Mouse (Mus musculus) limb, embryonic 10.5 days (tissue): ENCODE data around the gene Gpr137c. TPM values are rescaled to one million over a fixed set of nuclear protein-coding genes. Genes with fewer than 3 reads are reported as not detected.

Source experiments
- DNase-seq: peaks from one replicate; pipeline ENCODE4 v3.0.0-alpha.2; 2017; ENCODE audit warnings: low spot score
- H3K27ac ChIP-seq: fragments of 300-500 bp; sonication (generic); 2 replicates; pipeline ENCODE4 v1.5.1; 2016; ENCODE audit warnings: mild to moderate bottlenecking
- H3K27me3 ChIP-seq: fragments of 300-500 bp; sonication (generic); 2 replicates; pipeline ENCODE4 v1.6.1; 2016; ENCODE audit warnings: low read depth, mild to moderate bottlenecking; ENCODE audit not compliant: poor library complexity, severe bottlenecking
- H3K36me3 ChIP-seq: fragments of 300-500 bp; sonication (generic); 2 replicates; pipeline ENCODE4 v1.6.1; 2016; ENCODE audit warnings: mild to moderate bottlenecking, moderate library complexity
- H3K4me1 ChIP-seq: fragments of 300-500 bp; sonication (generic); 2 replicates; pipeline ENCODE4 v1.6.1; 2016
- H3K4me3 ChIP-seq: fragments of 300-500 bp; sonication (generic); 2 replicates; pipeline ENCODE4 v1.5.1; 2016; ENCODE audit warnings: mild to moderate bottlenecking, moderate library complexity
- H3K9me3 ChIP-seq: fragments of 300-500 bp; sonication (generic); replicated peaks from 2 replicates; pipeline ENCODE4 v1.6.1; 2016; ENCODE audit warnings: mild to moderate bottlenecking
- WGBS: fragments of 180-500 bp; shearing (Covaris S2); methylation state at CpG from one replicate; pipeline ENCODE4 v1.1.7; 2016; 5-methylcytosine and 5-hydroxymethylcytosine counted together
- polyA plus RNA-seq: library from polyadenylated mRNA; unstranded; fragments of >200 nt; fragmentation: Nextera tagmentation; extraction: Ambion mirVana; gene quantifications from 2 replicates; pipeline ENCODE4 v1.2.1, GENCODE M21; 2016

The Gpr137c gene
- polyA plus RNA-seq, 1 experiment from 2014 or later, result 2.1 TPM

DNA sequence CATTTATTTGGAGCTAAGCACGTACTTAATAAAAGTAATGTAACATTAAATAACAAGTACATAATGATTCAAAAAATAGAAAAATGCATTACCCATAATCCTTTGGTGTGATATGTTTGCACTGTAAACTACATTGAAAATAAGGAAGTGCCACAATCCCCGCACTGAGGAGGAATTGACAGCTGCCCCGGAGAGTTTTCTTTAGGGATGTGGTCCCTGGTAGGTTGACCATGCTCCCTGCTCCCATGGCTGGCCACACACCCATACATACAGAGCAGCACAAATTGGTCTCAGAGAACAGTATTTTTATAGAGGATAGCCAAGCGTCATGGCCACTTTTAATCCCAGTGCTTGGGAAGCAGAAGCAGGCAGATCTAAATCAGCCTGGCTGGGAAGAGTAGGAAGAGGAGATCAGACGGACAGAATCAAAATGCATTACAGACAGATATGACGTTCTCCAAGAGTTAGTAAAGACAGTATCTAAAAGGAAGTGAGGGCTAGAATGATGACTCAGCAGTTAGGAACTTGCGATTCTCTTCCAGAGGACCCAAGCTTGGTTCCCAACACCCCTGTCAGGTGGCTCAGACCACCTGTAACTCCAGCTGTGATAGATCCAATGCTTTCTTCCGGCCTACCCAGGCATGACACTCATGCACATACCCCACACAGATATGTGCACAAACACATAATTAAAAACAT is 88.3 kb downstream of the Gpr137c start:
- Histone ChIP-seq H3K9me3 (no peaks in the 10 kb centered on the region), H3K27ac (no peak overlapping the region), H3K4me1 (no peaks in the 10 kb centered on the region), H3K36me3 (no peaks in the 10 kb centered on the region), H3K4me3 (no peak overlapping the region), H3K27me3 (no peaks in the 10 kb centered on the region)
- WGBS, result 94% methylated on average over 8 of the region's 8 CpGs
- no peak for DNase-seq

DNA sequence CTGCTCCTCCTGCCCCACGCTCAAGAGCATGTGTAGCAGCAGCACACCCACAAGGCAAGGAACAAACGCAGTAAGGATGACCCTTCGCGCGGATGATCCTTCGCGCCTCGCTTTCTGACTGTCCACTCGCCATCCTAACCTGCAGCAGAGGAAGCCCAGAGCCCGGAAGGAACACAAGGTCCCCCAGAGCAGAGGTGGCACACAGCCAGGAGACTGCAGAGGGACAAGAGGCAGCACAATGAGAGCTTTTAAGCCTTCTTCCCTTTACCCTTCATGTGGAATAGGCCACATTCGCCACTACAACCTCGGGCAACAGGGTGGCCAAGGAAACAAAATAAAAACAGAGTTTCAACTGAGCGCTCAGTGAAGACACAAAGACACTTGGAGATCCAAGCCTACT is 90.1 kb downstream of the Gpr137c start:
- Histone ChIP-seq H3K4me3 (no peak overlapping the region), H3K27me3 (no peaks in the 10 kb centered on the region), H3K4me1 (no peaks in the 10 kb centered on the region), H3K27ac (no peak overlapping the region), H3K36me3 (no peaks in the 10 kb centered on the region), H3K9me3 (no peaks in the 10 kb centered on the region)
- 96% methylated on average over 13 of the region's 13 CpGs for WGBS
- DNase-seq, result no peak

DNA sequence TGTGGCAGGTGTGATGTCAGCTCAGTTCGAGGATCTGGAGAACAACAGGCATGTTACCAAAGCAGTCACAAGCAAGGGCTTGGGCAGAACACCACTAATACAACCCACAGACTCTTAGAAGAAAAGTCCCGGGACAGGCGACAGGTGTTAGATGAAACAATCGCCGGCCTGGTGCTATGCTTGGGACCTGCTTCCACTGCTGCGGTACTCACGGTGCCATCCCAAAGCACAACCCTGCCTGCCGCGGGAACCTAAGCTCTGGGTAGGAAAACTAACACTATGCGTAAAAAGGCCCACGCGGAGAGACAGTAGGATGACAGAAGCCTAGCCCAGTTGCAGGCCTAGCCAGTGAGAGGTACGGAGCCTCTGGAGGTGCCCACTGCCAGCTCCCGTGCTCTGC is 90.6 kb downstream of the Gpr137c start:
- Histone ChIP-seq H3K36me3 (no peaks in the 10 kb centered on the region), H3K4me3 (no peak overlapping the region), H3K27me3 (no peaks in the 10 kb centered on the region), H3K9me3 (no peaks in the 10 kb centered on the region), H3K4me1 (no peaks in the 10 kb centered on the region), H3K27ac (no peak overlapping the region)
- DNase-seq, result no peak
- WGBS, result 91% methylated on average over 14 of the region's 14 CpGs

DNA sequence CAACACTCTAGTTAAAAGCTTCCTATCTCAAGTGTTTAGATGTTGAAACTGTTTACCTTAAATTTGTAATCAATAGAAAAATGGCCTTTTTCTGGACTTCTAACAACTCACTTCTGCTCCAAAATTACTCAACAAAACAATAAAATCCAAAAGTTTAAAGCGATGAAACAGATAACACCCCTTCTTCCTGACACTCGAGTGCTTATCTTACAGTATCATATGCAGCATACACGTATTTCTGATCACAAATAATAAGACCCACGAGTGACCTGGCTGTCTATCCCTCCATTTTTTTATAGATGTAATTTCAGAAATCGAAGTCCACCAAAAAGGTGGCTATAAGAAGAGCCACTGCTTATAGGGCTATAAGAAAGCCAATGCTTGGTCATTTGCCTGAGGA is 97.4 kb downstream of the Gpr137c start:
- H3K36me3 ChIP-seq, result no peaks in the 10 kb centered on the region
- DNase-seq, result no peak
- no peaks in the 10 kb centered on the region for H3K9me3 ChIP-seq
- no peaks in the 10 kb centered on the region for H3K27me3 ChIP-seq
- no peak overlapping the region for H3K27ac ChIP-seq
- H3K4me3 ChIP-seq, result peak overlapping the region; percentile 93
- 0 out of 2 replicates have a peak, but pooled peaks cover 7% of the 10 kb centered on the region for H3K4me1 ChIP-seq
- 83% methylated on average over 5 of the region's 5 CpGs for WGBS

DNA sequence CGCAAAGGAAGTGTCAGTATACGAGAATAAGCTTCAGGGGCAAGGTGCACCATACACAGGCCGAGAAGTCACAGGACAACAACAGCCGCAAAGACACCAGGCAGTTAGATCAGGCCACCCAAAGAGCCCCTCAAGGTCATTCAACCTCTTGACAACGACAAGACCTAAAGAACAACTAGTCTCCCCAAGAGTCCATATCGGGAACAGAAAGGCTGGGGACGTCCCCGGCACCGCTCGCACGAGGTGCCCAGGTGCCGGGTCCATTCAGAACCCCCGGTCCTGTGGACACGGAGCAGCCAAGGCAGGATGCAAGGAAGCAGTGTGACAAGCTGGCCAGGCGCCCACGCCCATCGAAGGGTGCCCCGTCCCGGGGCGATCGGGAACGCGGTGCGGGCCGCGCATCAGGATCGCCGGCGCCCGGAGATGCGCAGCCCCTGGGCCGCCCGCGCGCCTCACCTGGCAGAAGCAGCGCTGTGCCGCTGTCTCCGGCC is 98.4 kb downstream of the Gpr137c start:
- Histone ChIP-seq H3K27me3 (no peaks in the 10 kb centered on the region), H3K4me3 (peak overlapping the region; percentile 93), H3K9me3 (no peaks in the 10 kb centered on the region), H3K27ac (peak overlapping the region; percentile 98), H3K4me1 (0 out of 2 replicates have a peak, but pooled peaks cover 7% of the 10 kb centered on the region), H3K36me3 (no peaks in the 10 kb centered on the region)
- under 1% methylated on average over 37 of the region's 38 CpGs for WGBS
- DNase-seq, result no peak

DNA sequence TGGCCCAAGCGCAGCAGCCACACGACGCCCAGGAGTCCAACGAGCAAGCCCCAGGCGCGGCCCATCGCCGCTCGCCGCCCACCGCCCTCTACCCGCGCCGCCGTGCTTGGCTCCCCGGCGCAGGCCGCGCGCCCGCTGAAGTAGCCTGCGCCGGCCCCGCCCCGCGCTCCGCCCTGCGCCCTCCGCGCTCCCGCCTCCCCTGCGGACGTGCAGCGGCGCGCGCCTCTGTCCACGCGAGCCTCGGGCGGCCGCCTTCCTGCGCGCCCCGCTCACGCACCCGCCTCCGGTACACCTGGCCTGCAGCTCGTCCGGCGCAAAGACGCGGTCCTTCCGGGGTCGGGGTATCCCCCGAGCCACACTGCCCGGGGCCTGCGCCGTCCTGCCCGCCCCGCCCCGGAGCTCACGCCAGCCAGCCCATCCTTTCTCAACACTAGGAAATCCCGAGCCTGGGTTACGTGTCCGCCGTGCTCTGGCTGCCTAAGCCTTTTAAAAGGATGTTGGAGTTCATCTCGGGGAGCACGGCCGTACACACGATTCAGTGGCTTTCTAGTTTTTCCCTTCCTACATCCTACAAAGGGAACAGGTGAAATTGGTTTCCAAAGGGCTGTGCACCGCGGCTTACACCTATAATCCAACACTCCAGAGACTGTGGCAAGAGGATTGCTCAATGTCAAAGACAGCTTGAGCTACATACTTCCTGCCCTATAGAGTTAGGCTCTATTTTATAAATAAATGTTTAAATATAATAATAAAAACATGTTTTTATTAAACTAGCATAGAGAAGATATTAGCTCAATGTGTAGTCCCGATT is 99.1 kb downstream of the Gpr137c start, which contains the start of gene Ero1l:
Gene Ero1l, minus strand, starts transcription at position 346 of the 811 bp plus-strand sequence.
- Histone ChIP-seq H3K36me3 (no peaks in the 10 kb centered on the region), H3K4me3 (peak within 1 kb of the TSS; percentile 93), H3K27ac (peak within 1 kb of the TSS; percentile 98), H3K9me3 (no peaks in the 10 kb centered on the region), H3K4me1 (0 out of 2 replicates have a peak, but pooled peaks cover 7% of the 10 kb centered on the region), H3K27me3 (no peaks in the 10 kb centered on the region)
- DNase-seq, result peak; percentile 85
- 1% methylated on average over 73 of the region's 74 CpGs for WGBS

DNA sequence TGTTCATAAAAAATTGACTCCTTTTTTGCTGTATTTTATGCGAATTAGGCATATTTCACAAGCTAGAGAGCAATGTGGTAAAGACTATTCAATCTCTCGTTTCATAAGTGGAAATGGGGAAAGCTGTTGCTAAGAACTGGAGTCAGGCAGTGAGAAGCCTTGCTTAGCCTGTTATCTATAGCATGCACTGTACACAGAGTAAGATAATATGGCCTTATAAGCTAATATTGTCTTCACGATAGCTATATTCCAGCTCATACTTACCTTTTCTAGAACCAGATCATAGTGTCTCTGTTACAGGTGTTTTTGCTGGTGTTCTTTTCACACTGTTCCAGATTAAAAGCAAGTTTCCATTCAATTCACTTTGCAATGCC is 99.7 kb downstream of the Gpr137c start:
- Histone ChIP-seq H3K4me3 (peak overlapping the region; percentile 93), H3K27ac (no peak overlapping the region), H3K4me1 (0 out of 2 replicates have a peak, but pooled peaks cover 7% of the 10 kb centered on the region), H3K9me3 (no peaks in the 10 kb centered on the region), H3K36me3 (no peaks in the 10 kb centered on the region), H3K27me3 (no peaks in the 10 kb centered on the region)
- WGBS, result 73% methylated on average over 3 of the region's 3 CpGs
- no peak for DNase-seq

DNA sequence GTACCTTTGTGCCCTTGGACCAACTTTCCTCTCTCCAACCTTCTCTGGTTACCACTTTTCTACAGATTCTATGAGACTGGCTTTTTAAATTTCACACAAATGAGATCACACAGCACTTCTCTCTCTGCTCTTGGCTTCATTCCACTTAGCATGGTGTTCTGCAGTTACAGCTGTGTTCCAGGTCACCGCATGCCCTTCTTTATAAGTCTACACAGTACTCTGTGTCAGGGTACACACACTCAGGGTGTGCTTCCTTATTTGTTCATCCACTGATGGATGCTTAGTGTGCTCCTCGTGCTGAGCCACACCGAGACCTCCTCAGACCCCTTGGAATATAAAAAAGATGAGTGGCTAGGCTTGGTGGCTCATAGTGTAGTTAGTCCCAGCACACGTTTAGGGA is 100.6 kb downstream of the Gpr137c start:
- no peak overlapping the region for H3K27ac ChIP-seq
- WGBS, result 89% methylated on average over 4 of the region's 4 CpGs
- no peaks in the 10 kb centered on the region for H3K9me3 ChIP-seq
- H3K4me3 ChIP-seq, result no peak overlapping the region
- no peaks in the 10 kb centered on the region for H3K27me3 ChIP-seq
- DNase-seq, result no peak
- 0 out of 2 replicates have a peak, but pooled peaks cover 7% of the 10 kb centered on the region for H3K4me1 ChIP-seq
- H3K36me3 ChIP-seq, result no peaks in the 10 kb centered on the region

DNA sequence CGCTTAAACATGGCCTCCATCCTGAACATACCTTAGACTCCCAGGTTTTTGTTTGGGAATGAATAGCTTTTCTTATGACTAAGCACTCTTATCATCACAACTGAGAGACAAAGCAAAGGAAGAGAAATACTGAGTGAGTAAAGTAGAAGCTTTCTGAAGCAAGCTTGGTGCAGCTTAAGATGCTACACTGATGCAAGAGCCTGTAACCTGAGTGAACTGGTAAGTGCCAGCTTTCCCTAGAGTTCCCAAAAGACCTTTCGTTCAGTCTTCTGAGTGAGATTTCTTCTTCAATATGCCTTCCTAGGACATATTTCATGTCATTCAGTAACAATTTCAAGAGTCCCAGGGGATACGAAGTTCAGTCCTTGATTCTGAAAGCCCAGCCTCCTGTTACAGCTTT is 101.5 kb downstream of the Gpr137c start:
- 85% methylated on average over 3 of the region's 3 CpGs for WGBS
- Histone ChIP-seq H3K36me3 (no peaks in the 10 kb centered on the region), H3K4me1 (0 out of 2 replicates have a peak, but pooled peaks cover 7% of the 10 kb centered on the region), H3K4me3 (no peak overlapping the region), H3K27ac (no peak overlapping the region), H3K27me3 (no peaks in the 10 kb centered on the region), H3K9me3 (no peaks in the 10 kb centered on the region)
- DNase-seq, result no peak

DNA sequence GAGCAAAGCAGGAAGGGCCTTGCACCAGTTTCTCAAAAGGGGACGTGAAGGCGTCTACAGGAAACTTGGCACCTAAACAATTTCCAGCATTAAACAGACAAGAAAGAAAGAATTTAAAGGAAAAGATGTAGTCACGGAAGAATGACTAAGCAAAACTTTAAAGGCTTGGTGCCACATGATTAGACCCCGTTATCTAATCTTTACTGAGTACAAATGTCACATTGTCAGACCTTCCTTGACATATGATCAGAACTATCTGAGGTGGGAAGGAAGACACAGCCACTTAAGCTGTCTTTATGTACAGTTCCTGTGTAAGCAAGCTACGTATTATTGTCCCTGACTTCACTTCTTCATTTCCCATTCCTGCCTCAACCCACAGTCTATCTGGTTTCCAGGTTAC is 102.1 kb downstream of the Gpr137c start:
- Histone ChIP-seq H3K36me3 (no peaks in the 10 kb centered on the region), H3K4me3 (no peak overlapping the region), H3K4me1 (0 out of 2 replicates have a peak, but pooled peaks cover 7% of the 10 kb centered on the region), H3K27me3 (no peaks in the 10 kb centered on the region), H3K27ac (no peak overlapping the region), H3K9me3 (no peaks in the 10 kb centered on the region)
- DNase-seq, result no peak
- WGBS, result 82% methylated on average over 5 of the region's 5 CpGs

DNA sequence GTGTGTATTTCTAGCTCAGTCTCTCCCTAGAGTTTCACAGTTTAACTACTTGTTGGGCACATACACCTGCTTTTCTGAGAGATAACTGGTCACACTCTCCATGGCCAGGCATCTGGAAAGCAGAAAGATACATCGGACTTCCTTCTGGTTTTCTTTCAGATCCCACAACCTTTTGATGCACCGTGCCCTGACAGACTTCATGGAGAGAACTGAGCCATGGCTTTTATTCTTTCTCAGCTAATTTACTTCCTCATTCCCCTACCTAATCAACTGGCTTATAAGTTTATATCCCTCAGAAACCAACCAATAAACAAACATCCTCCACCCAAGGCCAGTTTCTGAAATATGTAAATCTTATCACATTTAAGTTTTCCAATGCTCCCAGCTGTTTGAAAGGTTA is 102.9 kb downstream of the Gpr137c start:
- Histone ChIP-seq H3K27ac (no peak overlapping the region), H3K4me1 (0 out of 2 replicates have a peak, but pooled peaks cover 3% of the 10 kb centered on the region)
- no peak for DNase-seq

DNA sequence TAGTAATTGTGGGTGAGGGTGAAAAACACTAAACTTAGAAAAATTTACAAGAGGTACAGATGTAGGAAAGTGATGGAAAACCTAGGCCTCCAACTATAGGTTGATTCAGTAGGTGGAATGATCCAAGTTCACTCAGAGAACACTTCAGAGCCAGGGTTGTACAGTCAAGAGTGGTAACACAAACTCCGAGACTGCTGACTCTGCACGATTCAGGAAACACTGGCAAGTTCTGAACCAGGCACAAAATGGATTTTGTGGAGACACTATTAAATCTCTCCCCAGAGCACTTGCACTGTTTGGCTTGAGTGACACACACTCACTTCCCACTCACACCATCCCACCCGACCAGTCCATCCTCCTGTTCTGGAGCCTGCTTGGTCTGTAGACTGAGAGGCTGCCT is 103.8 kb downstream of the Gpr137c start:
- WGBS, result 90% methylated on average over 3 of the region's 3 CpGs
- DNase-seq, result no peak
- Histone ChIP-seq H3K27me3 (no peaks in the 10 kb centered on the region), H3K9me3 (no peaks in the 10 kb centered on the region), H3K4me3 (no peak overlapping the region), H3K27ac (no peak overlapping the region), H3K4me1 (no peaks in the 10 kb centered on the region), H3K36me3 (no peaks in the 10 kb centered on the region)

More for the DNA sequence above, 102.9 kb downstream of the Gpr137c start:
- H3K4me3 ChIP-seq, result no peak overlapping the region
- H3K9me3 ChIP-seq, result no peaks in the 10 kb centered on the region
- H3K36me3 ChIP-seq, result no peaks in the 10 kb centered on the region
- 90% methylated on average over 2 of the region's 2 CpGs for WGBS
- H3K27me3 ChIP-seq, result no peaks in the 10 kb centered on the region

DNA sequence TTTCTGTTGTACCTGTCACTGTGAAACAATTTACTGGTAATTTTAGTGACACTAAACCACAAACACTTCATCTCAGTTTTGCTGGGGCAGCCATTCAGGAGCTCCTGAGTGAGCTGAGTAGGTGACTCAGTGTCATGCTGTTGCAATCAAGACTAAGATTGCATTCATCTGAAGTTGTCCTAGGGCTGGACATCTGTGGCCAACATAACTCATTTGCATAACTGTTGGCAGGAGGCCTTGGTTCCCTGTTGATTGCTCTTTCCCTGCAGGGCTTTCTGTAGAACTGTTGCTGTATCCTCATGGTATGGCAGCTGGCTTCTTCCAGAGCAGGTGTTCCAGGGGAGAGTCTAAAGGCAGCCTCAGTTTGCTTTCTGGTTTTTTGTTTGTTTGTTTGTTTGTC is 106.0 kb downstream of the Gpr137c start:
- Histone ChIP-seq H3K9me3 (no peaks in the 10 kb centered on the region), H3K4me3 (no peak overlapping the region), H3K27ac (no peak overlapping the region), H3K27me3 (no peaks in the 10 kb centered on the region), H3K36me3 (no peaks in the 10 kb centered on the region), H3K4me1 (no peaks in the 10 kb centered on the region; the same call in 1 of the 2 replicates)
- DNase-seq, result no peak
